Mouse (Mus musculus) midbrain, postnatal 0 days (tissue): Measurements from ENCODE around the gene Ptprn2. TPM values are rescaled to one million over a fixed set of nuclear protein-coding genes. Genes with fewer than 3 reads are reported as not detected.
A peak's percentile ranks its signal among the peaks of the same experiment; 100 is the strongest.

Source experiments
- ATAC-seq: fragments of 200-750 bp; cut with Nextera tagmentation; 2 replicates; pipeline ENCODE4 v1.8.0; 2017; ENCODE audit warnings: moderate number of reproducible peaks, mild to moderate bottlenecking, moderate TSS enrichment, moderate library complexity; ENCODE audit not compliant: low FRiP score
- DNase-seq: peaks from one replicate; pipeline ENCODE4 v3.0.0-alpha.2; 2015; ENCODE audit warnings: low spot score
- H3K27ac ChIP-seq: fragments of 300-500 bp; sonication (generic); 2 replicates; pipeline ENCODE4 v1.5.1; 2014; ENCODE audit warnings: low read depth, mild to moderate bottlenecking, low read length, mixed read lengths
- H3K27me3 ChIP-seq: fragments of 300-500 bp; sonication (generic); 2 replicates; pipeline ENCODE4 v1.6.1; 2014; ENCODE audit warnings: low read length, control low read depth, mixed read lengths; ENCODE audit not compliant: insufficient read depth
- H3K36me3 ChIP-seq: fragments of 300-500 bp; sonication (generic); 2 replicates; pipeline ENCODE4 v1.6.1; 2014; ENCODE audit warnings: low read length, control low read depth, mixed read lengths; ENCODE audit not compliant: insufficient read depth
- H3K4me1 ChIP-seq: fragments of 300-500 bp; sonication (generic); 2 replicates; pipeline ENCODE4 v1.6.1; 2014; ENCODE audit warnings: mild to moderate bottlenecking, control low read depth, antibody characterized with exemption, low read length, mixed read lengths; ENCODE audit not compliant: insufficient read depth
- H3K4me2 ChIP-seq: fragments of 300-500 bp; sonication (generic); 2 replicates; pipeline ENCODE4 v1.6.1; 2014; ENCODE audit warnings: low read depth, mild to moderate bottlenecking, low read length, mixed read lengths; ENCODE audit not compliant: poor library complexity, severe bottlenecking
- H3K4me3 ChIP-seq: fragments of 300-500 bp; sonication (generic); 2 replicates; pipeline ENCODE4 v1.5.1; 2014; ENCODE audit warnings: low read depth, mild to moderate bottlenecking, low read length, moderate library complexity
- H3K9ac ChIP-seq: fragments of 300-500 bp; sonication (generic); replicated peaks from 2 replicates; pipeline ENCODE4 v1.6.1; 2014; ENCODE audit warnings: mild to moderate bottlenecking, low read length, moderate library complexity, mixed read lengths; ENCODE audit not compliant: poor library complexity, severe bottlenecking
- H3K9me3 ChIP-seq: fragments of 300-500 bp; sonication (generic); 2 replicates; pipeline ENCODE4 v1.6.1; 2016; ENCODE audit warnings: low read length, control low read depth
- CTCF ChIP-seq: IDR thresholded peaks from 2 replicates; pipeline ENCODE4 v1.5.1; 2016; ENCODE audit warnings: antibody characterized with exemption, mild to moderate bottlenecking
- WGBS: fragments of 180-500 bp; shearing (Covaris S2); extraction: QIAGEN DNeasy Blood & Tissue Kit; methylation state at CpG from one replicate; pipeline ENCODE4 v1.1.7; 2014; 5-methylcytosine and 5-hydroxymethylcytosine counted together
- polyA plus RNA-seq: library from polyadenylated mRNA; unstranded; fragments of >200 nt; fragmentation: Nextera tagmentation; extraction: Ambion mirVana; gene quantifications from 2 replicates; pipeline ENCODE4 v1.2.1, GENCODE M21; 2015
- total RNA-seq: library from RNA; depleted of rRNA; stranded (reverse); fragments of >200 nt; gene quantifications from 2 replicates; pipeline ENCODE4 v1.2.3, GENCODE M21; 2014

The Ptprn2 gene
- total and polyA plus RNA-seq, 2 experiments from 2014 or later, result 22.2 to 110 TPM

GRCm38 (mm10) chr12:117235114-117235513 lies 749.6 kb downstream of the Ptprn2 start:
- Histone ChIP-seq H3K27ac (no peak overlapping the region), H3K9ac (no peak overlapping the region), H3K4me3 (no peak overlapping the region), H3K4me1 (no peaks in the 10 kb centered on the region), H3K27me3 (no peaks in the 10 kb centered on the region), H3K36me3 (peaks cover 42% of the 10 kb centered on the region), H3K4me2 (no peak overlapping the region), H3K9me3 (no peaks in the 10 kb centered on the region)
- DNase-seq, result no peak
- no peak for TF ChIP-seq CTCF
- ATAC-seq, result no peak

GRCm38 (mm10) chr12:117236020-117236734 lies 750.7 kb downstream of the Ptprn2 start:
- TF ChIP-seq CTCF, result no peak

GRCm38 (mm10) chr12:117236981-117237380 lies 751.5 kb downstream of the Ptprn2 start:
- no peak for TF ChIP-seq CTCF
- Histone ChIP-seq H3K27me3 (no peaks in the 10 kb centered on the region), H3K4me1 (no peaks in the 10 kb centered on the region), H3K4me3 (no peak overlapping the region), H3K36me3 (peaks cover 46% of the 10 kb centered on the region), H3K9me3 (no peaks in the 10 kb centered on the region), H3K4me2 (no peak overlapping the region), H3K27ac (no peak overlapping the region), H3K9ac (no peak overlapping the region)
- WGBS, result 91% methylated on average over 3 of the region's 3 CpGs
- ATAC-seq (no peak), DNase-seq (no peak)

More at GRCm38 (mm10) chr12:117236020-117236734, 750.7 kb downstream of the Ptprn2 start:
- H3K27ac ChIP-seq, result no peak overlapping the region
- DNase-seq, result no peak
- H3K9me3 ChIP-seq, result no peaks in the 10 kb centered on the region
- no peak overlapping the region for H3K4me2 ChIP-seq
- H3K4me3 ChIP-seq, result no peak overlapping the region
- H3K36me3 ChIP-seq, result peaks cover 42% of the 10 kb centered on the region
- no peaks in the 10 kb centered on the region for H3K27me3 ChIP-seq
- no peak for ATAC-seq
- no peak overlapping the region for H3K9ac ChIP-seq
- H3K4me1 ChIP-seq, result no peaks in the 10 kb centered on the region
- 80% methylated on average over 4 of the region's 4 CpGs for WGBS

GRCm38 (mm10) chr12:117239927-117240715 lies 754.6 kb downstream of the Ptprn2 start:
- ATAC-seq, result no peak

GRCm38 (mm10) chr12:117242181-117242580 lies 756.7 kb downstream of the Ptprn2 start:
- peaks cover 18% of the 10 kb centered on the region for H3K36me3 ChIP-seq
- ATAC-seq (no peak), DNase-seq (no peak)
- no peaks in the 10 kb centered on the region for H3K27me3 ChIP-seq
- WGBS, result 40% methylated on average over 7 of the region's 7 CpGs
- H3K4me3 ChIP-seq, result no peak overlapping the region
- no peaks in the 10 kb centered on the region for H3K9me3 ChIP-seq
- H3K9ac ChIP-seq, result no peak overlapping the region
- H3K27ac ChIP-seq, result 0 out of 2 replicates have a peak overlapping the region, but pooled peaks have one; percentile 38
- no peak for TF ChIP-seq CTCF
- no peaks in the 10 kb centered on the region for H3K4me1 ChIP-seq
- no peak overlapping the region for H3K4me2 ChIP-seq

More at GRCm38 (mm10) chr12:117239927-117240715, 754.6 kb downstream of the Ptprn2 start:
- Histone ChIP-seq H3K4me3 (no peak overlapping the region), H3K36me3 (peaks cover 32% of the 10 kb centered on the region), H3K27ac (no peak overlapping the region), H3K9ac (no peak overlapping the region), H3K4me1 (no peaks in the 10 kb centered on the region), H3K9me3 (no peaks in the 10 kb centered on the region), H3K27me3 (no peaks in the 10 kb centered on the region), H3K4me2 (no peak overlapping the region)
- peak; percentile 20 for DNase-seq
- TF ChIP-seq CTCF, result no peak
- 65% methylated on average over 9 of the region's 9 CpGs for WGBS

GRCm38 (mm10) chr12:117245885-117246478 lies 760.5 kb downstream of the Ptprn2 start:
- Histone ChIP-seq H3K27me3 (no peaks in the 10 kb centered on the region), H3K9ac (no peak overlapping the region), H3K4me1 (no peaks in the 10 kb centered on the region; the same call in 1 of the 2 replicates), H3K36me3 (peaks cover 19% of the 10 kb centered on the region), H3K4me3 (no peak overlapping the region), H3K4me2 (no peak overlapping the region), H3K27ac (no peak overlapping the region), H3K9me3 (no peaks in the 10 kb centered on the region)
- DNase-seq (peak; percentile 40), ATAC-seq (no peak)
- no peak for TF ChIP-seq CTCF
- WGBS, result 76% methylated on average over 17 of the region's 17 CpGs
